Mouse (Mus musculus) erythroblast, embryonic 14.5 days (primary cell): ENCODE data around the gene Hspbp1. TPM values are rescaled to one million over a fixed set of nuclear protein-coding genes. Genes with fewer than 3 reads are reported as not detected.
A peak's percentile ranks its signal among the peaks of the same experiment; 100 is the strongest.

Source experiments
- H3K27me3 ChIP-seq: 2 replicates; pipeline ENCODE4 v1.6.1; 2012; ENCODE audit warnings: inconsistent platforms; ENCODE audit not compliant: control insufficient read depth
- H3K36me3 ChIP-seq: 2 replicates; pipeline ENCODE4 v1.6.1; 2012; ENCODE audit warnings: mild to moderate bottlenecking, inconsistent platforms; ENCODE audit not compliant: control insufficient read depth
- H3K4me1 ChIP-seq: 2 replicates; pipeline ENCODE4 v1.6.1; 2012; ENCODE audit warnings: inconsistent platforms; ENCODE audit not compliant: control insufficient read depth
- H3K4me3 ChIP-seq: replicated peaks from 2 replicates; pipeline ENCODE3; 2012; ENCODE audit warnings: moderate library complexity, mild to moderate bottlenecking, inconsistent platforms
- H3K9me3 ChIP-seq: 2 replicates; pipeline ENCODE4 v1.6.1; 2012; ENCODE audit warnings: low read length, inconsistent platforms, mixed read lengths; ENCODE audit not compliant: control insufficient read depth
- GATA1 ChIP-seq: IDR thresholded peaks from 2 replicates; pipeline ENCODE4 v1.6.1; 2012; ENCODE audit warnings: low read length, inconsistent platforms, mixed read lengths
- TAL1 ChIP-seq: IDR thresholded peaks from 3 replicates; pipeline ENCODE4 v1.6.1; 2012; ENCODE audit warnings: low read length, inconsistent platforms, mixed read lengths
- polyA plus RNA-seq: library from polyadenylated mRNA; stranded (reverse); fragments of >175 nt; gene quantifications from 2 replicates; pipeline ENCODE4 v1.2.3, GENCODE M21; 2012

Hspbp1 gene
- polyA plus RNA-seq, 1 experiment = 12.9 TPM

DNA sequence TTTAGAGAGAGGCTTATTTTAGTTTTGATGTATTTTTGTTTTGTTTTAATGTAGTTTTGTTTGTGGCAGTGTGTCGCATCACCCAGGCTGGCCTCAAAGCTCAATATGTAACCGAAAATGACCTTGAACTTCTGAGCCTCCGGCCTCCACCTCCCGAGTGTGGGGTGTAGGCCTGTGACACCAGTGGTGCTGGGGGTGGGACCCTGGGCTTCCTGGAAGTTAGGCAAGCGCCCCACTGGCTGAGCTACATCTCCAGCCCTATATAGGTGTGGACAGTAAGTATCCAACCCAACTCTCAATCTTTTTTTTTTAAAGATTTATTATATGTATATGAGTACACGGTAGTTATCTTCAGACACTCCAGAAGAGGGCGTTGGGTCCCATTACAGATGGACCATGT is 18.3 kb upstream of the Hspbp1 start:
- Histone ChIP-seq H3K9me3 (no peaks in the 10 kb centered on the region), H3K4me1 (peaks cover 5% of the 10 kb centered on the region), H3K4me3 (no peak overlapping the region), H3K27me3 (peaks cover 27% of the 10 kb centered on the region), H3K36me3 (no peaks in the 10 kb centered on the region)
- TF ChIP-seq TAL1 = no peak
- no peak for TF ChIP-seq GATA1

DNA sequence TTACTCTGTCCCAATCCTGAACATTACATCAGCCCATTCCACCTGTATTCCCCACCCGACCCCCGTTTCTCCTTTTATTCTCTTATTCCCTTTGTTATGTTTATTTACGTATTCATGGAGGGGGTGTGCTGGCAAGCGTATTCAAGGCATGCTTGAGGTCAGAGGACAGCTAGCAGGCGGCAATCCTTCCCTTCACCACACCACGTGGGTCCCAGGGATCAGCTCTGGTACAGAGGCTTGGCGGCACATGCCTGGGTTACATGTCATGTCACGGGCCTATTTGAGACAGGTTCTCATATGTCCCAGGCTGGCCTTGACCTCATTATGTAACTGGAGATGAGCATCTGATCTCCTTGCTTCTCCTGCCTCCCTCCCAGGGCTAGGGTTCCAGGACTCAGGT is 17.5 kb upstream of the Hspbp1 start:
- Histone ChIP-seq H3K36me3 (no peaks in the 10 kb centered on the region), H3K27me3 (peaks cover 18% of the 10 kb centered on the region), H3K4me1 (peaks cover 5% of the 10 kb centered on the region), H3K9me3 (no peaks in the 10 kb centered on the region), H3K4me3 (no peak overlapping the region)
- TF ChIP-seq GATA1 = no peak
- no peak for TF ChIP-seq TAL1

DNA sequence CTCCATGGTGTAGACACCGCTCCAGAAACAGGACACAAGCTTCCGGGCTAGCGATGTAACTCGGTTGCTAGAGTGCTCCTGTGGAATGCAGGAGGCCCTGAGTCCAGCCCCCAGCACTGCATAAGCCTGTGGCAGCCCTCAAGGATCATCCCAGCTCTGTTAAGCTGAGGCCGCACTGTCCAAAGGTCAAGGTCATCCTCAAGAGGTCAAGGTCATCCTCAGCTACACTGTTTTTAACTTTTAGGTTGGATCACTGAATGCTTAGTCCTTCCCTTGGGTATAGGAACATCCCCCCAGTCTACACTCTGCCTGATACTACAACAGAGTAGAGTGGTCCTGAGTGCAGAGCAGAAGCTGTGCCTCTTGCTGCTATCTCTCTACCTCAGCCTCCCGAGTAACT is 8.1 kb upstream of the Hspbp1 start:
- no peak overlapping the region for H3K4me3 ChIP-seq
- H3K27me3 ChIP-seq = peaks cover 42% of the 10 kb centered on the region
- TF ChIP-seq GATA1 (no peak), TAL1 (no peak)
- H3K36me3 ChIP-seq = no peaks in the 10 kb centered on the region
- no peaks in the 10 kb centered on the region for H3K9me3 ChIP-seq
- H3K4me1 ChIP-seq = peaks cover 4% of the 10 kb centered on the region

DNA sequence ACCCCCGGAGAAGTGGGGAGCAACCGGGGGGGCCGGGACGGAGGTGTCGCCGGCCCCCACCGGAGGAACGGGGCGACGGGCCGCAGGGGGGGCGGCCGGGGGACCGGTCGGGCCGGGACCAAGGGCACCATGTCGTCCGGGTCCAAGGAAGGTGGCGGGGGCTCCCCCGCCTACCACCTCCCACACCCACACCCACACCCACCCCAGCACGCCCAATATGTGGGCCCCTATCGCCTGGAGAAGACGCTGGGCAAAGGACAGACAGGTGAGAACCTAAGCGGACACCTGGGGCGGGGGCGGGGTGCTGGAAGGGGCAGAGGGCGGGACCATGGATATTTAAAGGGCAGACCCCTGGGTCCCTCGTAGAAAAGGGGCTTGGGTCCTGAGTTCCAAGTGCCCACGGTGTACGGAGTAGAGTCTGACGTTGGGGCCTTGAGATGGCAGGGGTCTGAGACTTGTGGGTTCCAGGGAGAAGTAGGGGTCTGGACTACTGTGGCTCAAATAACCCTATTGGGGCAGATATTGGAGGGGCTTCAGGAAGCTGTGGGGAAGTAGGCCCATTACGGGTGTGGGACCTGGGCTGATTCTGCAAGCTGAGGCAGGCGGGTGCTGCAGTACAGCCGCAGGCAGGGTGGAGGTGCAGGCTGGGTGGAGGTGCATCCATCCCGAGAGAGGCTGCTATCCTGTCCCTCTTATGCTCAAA is 6.2 kb upstream of the Hspbp1 start:
- peaks cover 4% of the 10 kb centered on the region for H3K4me1 ChIP-seq
- peaks cover 42% of the 10 kb centered on the region for H3K27me3 ChIP-seq
- H3K36me3 ChIP-seq = no peaks in the 10 kb centered on the region
- TF ChIP-seq GATA1 (no peak), TAL1 (no peak)
- H3K4me3 ChIP-seq = no peak overlapping the region
- H3K9me3 ChIP-seq = no peaks in the 10 kb centered on the region

DNA sequence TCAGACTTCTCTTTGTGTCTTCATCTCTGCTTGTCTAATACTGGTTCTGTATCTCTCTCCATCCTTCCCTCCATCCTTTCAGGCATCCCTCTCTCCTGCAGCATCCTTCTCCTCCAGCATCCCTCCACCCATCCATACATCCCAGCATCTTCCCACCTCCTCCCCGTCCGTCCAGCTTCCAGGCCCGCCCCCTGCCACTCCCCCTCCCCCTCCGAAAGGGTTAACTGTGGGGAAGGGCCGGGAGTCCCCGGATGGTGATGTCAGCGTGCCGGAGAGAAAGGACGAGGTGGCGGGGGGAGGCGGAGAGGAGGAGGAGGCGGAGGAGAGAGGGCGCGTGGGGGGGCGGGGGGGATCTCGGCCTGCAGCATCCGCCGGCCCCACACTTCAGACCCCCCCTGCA is 5.5 kb upstream of the Hspbp1 start, which contains the start of gene Brsk1:
Brsk1 (plus strand) TSS at position 218 of the 400 bp plus-strand sequence.
- H3K4me1 ChIP-seq = peaks cover 6% of the 10 kb centered on the region
- no peaks in the 10 kb centered on the region for H3K9me3 ChIP-seq
- no peak within 1 kb of the TSS for H3K4me3 ChIP-seq

DNA sequence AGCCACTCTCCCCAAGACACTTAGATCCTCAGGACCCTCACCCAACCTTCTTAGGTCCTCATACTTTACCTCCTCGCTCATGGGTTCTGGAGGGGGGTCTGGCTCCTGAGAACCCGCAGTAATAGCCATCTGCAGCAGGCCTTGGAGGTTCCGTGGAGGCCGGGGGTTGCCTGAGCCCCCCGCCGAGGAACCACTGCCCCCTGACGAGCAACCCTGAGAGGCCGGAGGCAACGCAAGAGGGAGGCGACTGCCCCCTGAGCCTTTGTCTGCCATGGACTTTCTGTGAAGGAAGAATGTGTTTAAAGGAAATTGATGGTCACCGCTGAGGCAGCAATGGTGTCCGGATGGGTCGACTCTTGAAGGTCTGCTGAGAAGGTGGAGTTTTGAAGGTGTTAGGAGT is 665 bp downstream of the Hspbp1 start:
- Histone ChIP-seq H3K4me3 (peak overlapping the region; percentile 84), H3K4me1 (peaks cover 38% of the 10 kb centered on the region), H3K36me3 (peaks cover 30% of the 10 kb centered on the region), H3K27me3 (peaks cover 6% of the 10 kb centered on the region), H3K9me3 (no peaks in the 10 kb centered on the region)
- no peak for TF ChIP-seq GATA1
- no peak for TF ChIP-seq TAL1

More for the DNA sequence above, 5.5 kb upstream of the Hspbp1 start, which contains the start of gene Brsk1:
- no peaks in the 10 kb centered on the region for H3K36me3 ChIP-seq
- TF ChIP-seq TAL1 = no peak
- no peak for TF ChIP-seq GATA1
- H3K27me3 ChIP-seq = peaks cover 42% of the 10 kb centered on the region

DNA sequence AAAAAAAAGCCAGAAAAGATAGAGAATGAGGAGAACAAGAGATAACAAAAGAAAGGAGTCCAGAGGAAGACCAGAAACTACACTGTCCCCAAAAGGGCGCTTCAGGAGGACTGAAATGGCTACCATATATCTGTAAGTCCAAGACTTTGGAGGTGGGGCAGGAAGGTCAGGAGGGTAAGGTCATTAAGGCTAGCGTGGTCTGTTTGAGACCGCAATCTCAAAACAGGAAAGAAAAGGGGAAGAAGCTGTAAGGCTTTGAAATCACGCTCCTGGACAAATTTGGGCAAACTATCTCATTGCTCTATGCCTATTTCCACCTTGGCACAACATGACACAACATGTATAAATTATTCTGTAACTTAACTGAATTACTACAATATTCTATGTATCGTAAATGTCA is 1.6 kb downstream of the Hspbp1 start:
- no peak overlapping the region for H3K4me3 ChIP-seq
- no peaks in the 10 kb centered on the region for H3K9me3 ChIP-seq
- H3K27me3 ChIP-seq = no peaks in the 10 kb centered on the region
- TF ChIP-seq GATA1 (no peak), TAL1 (no peak)
- peaks cover 38% of the 10 kb centered on the region for H3K4me1 ChIP-seq
- peaks cover 34% of the 10 kb centered on the region for H3K36me3 ChIP-seq

DNA sequence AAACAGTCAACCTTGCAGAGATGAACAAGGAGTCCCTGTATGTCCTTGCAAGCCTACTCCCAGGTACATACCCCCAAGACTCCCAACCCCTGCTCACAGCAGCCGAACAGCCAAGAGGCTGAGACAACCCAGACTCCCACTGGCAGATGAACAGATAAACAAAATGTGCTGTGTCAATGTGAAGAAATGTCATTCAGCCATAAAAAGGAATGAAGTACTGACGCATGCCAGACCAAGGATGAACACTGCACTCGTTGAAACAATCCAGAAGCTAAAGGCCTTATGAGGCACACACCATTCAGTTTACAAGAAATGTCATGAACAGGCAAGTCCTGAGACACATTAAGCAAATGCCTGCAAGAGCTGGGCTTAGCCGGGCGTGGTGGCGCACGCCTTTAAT is 9.7 kb downstream of the Hspbp1 start:
- Histone ChIP-seq H3K27me3 (no peaks in the 10 kb centered on the region), H3K36me3 (peaks cover 79% of the 10 kb centered on the region), H3K4me1 (peaks cover 52% of the 10 kb centered on the region), H3K4me3 (no peak overlapping the region), H3K9me3 (no peaks in the 10 kb centered on the region)
- TF ChIP-seq GATA1 (no peak), TAL1 (no peak)

DNA sequence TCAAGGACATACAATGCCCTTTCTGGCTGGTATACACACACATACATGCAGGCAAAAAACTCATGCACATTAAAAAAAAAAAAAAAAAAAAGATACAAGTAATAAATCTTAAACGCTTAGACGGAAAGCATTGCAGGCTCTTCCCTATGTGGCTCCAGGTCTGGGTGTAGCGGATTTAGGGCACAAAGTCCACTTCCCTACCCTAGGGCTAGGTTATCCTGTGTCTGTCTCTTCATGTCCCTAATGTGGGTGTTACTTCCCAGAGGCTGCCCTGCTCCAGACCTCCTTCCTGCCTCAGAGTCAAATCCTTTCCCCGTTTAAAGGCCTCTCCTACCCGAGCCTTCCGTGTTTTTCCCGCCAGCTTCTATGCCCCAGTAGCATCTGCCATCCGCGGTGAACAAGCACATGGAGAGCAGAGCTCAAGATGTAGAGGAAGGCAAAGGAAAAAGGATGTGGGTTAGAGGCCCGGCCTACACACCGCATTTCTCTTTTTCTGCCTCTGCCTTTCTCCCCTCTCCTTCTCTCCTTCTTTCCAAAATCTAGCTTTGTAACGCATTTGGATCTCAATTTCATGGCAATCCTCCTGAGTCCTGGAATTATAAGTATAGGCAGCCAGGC is 10.6 kb downstream of the Hspbp1 start:
- Histone ChIP-seq H3K36me3 (peaks cover 81% of the 10 kb centered on the region), H3K9me3 (no peaks in the 10 kb centered on the region), H3K4me1 (peaks cover 59% of the 10 kb centered on the region), H3K27me3 (no peaks in the 10 kb centered on the region), H3K4me3 (no peak overlapping the region)
- TF ChIP-seq GATA1 (no peak), TAL1 (no peak)

DNA sequence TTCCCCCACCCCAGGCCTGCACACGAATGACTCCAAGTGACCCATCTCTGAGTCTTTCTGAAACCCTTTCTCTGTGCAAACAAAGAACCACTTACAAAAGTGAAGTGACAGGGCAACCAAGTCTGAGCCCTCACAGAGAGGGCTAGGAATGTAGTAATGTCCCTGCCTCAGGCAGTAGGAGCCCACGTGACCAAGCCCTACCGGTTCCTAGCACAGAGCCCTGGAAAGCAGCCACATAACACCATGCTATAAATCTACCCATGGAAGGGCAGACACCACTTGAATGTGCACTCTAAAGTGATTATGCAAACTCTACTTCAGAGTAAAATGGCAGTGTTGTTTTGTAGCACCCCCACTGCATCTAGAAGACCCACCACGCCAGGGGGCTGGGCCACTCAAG is 12.9 kb downstream of the Hspbp1 start:
- no peak for TF ChIP-seq TAL1
- no peak for TF ChIP-seq GATA1
- Histone ChIP-seq H3K4me1 (peaks cover 65% of the 10 kb centered on the region), H3K4me3 (no peak overlapping the region), H3K9me3 (no peaks in the 10 kb centered on the region), H3K27me3 (no peaks in the 10 kb centered on the region), H3K36me3 (peaks cover 83% of the 10 kb centered on the region)
